Mouse (Mus musculus): ENCODE data around the gene Lrcol1. TPM values are rescaled to one million over a fixed set of nuclear protein-coding genes. Genes with fewer than 3 reads are reported as not detected.

Gene Lrcol1
- total and polyA plus RNA-seq, 3 experiments, result not detected

DNA sequence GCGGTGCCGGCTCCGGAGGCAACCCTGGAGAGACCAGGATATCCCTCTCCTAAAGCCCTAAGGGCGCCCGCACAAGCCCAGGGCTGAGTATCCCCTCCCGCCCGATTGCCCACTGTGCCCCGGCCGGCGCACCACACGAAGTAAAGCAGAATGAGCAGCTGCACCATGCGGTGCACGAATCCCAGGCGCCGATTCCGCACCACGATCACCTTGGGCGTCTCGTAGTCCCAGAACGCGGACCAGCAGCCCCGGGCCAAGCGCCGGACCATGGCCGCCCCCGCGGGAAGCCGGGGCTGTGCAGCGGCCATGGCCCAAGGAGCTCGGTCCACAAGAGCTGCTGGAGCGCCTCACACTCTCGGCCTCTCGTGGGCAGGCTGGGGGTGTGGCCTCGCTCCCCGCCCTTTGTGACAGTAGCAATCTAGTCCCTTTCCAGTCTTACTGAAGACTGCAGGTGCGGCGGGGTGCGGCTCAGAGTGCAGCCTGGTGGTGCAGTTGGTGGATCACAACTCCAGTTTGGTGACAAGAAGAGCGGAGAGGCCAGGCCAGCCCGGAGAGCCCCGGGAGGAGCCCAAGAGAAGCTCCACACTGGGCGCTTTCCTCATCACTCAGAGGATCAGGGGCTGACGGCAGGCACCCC lies 1.8 kb upstream of the Lrcol1 start, which contains the start of gene P2rx2:
P2rx2 (minus strand) TSS at position 565 of the 637 bp plus-strand sequence.
- Histone ChIP-seq H3K36me3 (ENCODE audit: control insufficient read depth in 1 of 2, insufficient read depth in 2 of 2, low read length in 2 of 2) (peaks cover 0 to 1% of the 10 kb centered on the region in 2 experiments; a peak in 2 of 4 replicates), H3K9ac (ENCODE audit: control insufficient read depth, low read depth, low read length, poor library complexity, severe bottlenecking) (no peak within 1 kb of the TSS), H3K27me3 (ENCODE audit: control insufficient read depth in 1 of 2, insufficient read depth in 2 of 2, low read length in 2 of 2) (no peaks in the 10 kb centered on the region), H3K79me2 (ENCODE audit: control insufficient read depth, insufficient read depth, low read length, poor library complexity) (no peaks in the 10 kb centered on the region), H3K4me1 (ENCODE audit: control insufficient read depth in 1 of 2, insufficient read depth in 2 of 2, low read length in 2 of 2) (0 out of 4 replicates have a peak, but pooled peaks cover 0 to 2% of the 10 kb centered on the region in 2 experiments), H3K27ac (ENCODE audit: control insufficient read depth, low read depth, low read length) (no peak within 1 kb of the TSS), H3K4me3 (ENCODE audit: control insufficient read depth in 1 of 2, insufficient read depth in 1 of 2, low read depth in 2 of 2, low read length in 2 of 2) (no peak within 1 kb of the TSS), H3K9me3 (replicated peaks; ENCODE audit: insufficient read depth, low read length) (no peaks in the 10 kb centered on the region)
- no peak for DNase-seq (ENCODE audit: low read depth, low spot score)
- TF ChIP-seq HCFC1 (IDR thresholded peaks at IDR 0.05; ENCODE audit: low read depth, low read length) (no peak), UBTF (IDR thresholded peaks at IDR 0.05; ENCODE audit: borderline replicate concordance, insufficient read depth, low read depth, low read length) (no peak)

DNA sequence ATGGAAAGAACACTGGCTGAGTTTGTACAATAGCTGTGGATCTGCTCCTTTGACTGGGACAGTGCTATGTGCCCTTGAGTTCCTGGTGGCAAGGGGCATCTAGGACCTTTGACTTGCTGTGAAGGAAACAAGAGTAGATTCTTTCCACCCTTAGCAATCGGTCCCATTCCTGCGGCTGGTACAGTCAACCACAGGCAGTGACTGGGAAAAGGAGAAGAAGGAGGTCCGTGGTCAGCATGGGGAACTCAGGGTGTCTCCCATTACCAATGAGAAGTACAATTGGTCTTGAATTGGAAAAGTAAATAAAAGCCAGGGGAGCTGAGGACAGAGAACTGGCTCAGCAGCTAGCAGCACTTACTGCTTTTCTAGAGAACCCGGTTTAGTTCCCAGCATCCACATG lies 1.0 kb downstream of the Lrcol1 start:
- DNase-seq (ENCODE audit: low read depth, low spot score), result no peak
- Histone ChIP-seq H3K79me2 (ENCODE audit: control insufficient read depth, insufficient read depth, low read length, poor library complexity) (no peaks in the 10 kb centered on the region), H3K27me3 (ENCODE audit: control insufficient read depth in 1 of 2, insufficient read depth in 2 of 2, low read length in 2 of 2) (no peaks in the 10 kb centered on the region), H3K9me3 (replicated peaks; ENCODE audit: insufficient read depth, low read length) (no peaks in the 10 kb centered on the region), H3K9ac (ENCODE audit: control insufficient read depth, low read depth, low read length, poor library complexity, severe bottlenecking) (no peak overlapping the region), H3K4me3 (ENCODE audit: control insufficient read depth in 1 of 2, insufficient read depth in 1 of 2, low read depth in 2 of 2, low read length in 2 of 2) (no peak overlapping the region), H3K27ac (ENCODE audit: control insufficient read depth, low read depth, low read length) (no peak overlapping the region), H3K4me1 (ENCODE audit: control insufficient read depth in 1 of 2, insufficient read depth in 2 of 2, low read length in 2 of 2) (no peaks in the 10 kb centered on the region), H3K36me3 (ENCODE audit: control insufficient read depth in 1 of 2, insufficient read depth in 2 of 2, low read length in 2 of 2) (no peaks in the 10 kb centered on the region)
- TF ChIP-seq MAZ (IDR thresholded peaks at IDR 0.05; ENCODE audit: low read depth, low read length) (no peak), MAFK (IDR thresholded peaks at IDR 0.05; ENCODE audit: borderline replicate concordance, low read depth, low read length) (no peak), TBP (IDR thresholded peaks at IDR 0.05; ENCODE audit: low read depth, low read length) (peak; percentile 88), JUND (IDR thresholded peaks at IDR 0.05; ENCODE audit: low read depth, low read length) (no peak)

DNA sequence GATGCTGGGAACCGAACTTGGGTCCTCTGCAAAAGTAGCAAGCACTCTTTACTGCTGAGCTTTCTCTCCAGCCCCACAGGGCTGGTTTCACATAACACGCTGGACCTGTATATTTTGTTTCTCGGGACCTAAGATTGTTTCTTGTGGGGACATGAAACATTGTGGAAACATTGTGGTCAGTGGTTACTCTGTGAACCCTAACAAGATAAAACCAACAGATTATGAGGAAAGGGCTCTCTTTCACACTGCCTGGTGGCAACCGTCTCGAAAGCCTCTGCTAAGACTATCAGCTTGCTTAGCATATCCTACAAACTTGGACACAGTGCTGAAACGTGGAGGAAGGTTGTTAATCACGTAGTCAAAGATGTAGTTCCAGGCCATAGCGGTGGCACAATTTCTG lies 2.5 kb downstream of the Lrcol1 start:
- H3K9me3 ChIP-seq (replicated peaks; ENCODE audit: insufficient read depth, low read length), result no peaks in the 10 kb centered on the region
- no peak for DNase-seq (ENCODE audit: low read depth, low spot score)
- no peak overlapping the region for H3K9ac ChIP-seq (ENCODE audit: control insufficient read depth, low read depth, low read length, poor library complexity, severe bottlenecking)
- H3K36me3 ChIP-seq (ENCODE audit: control insufficient read depth in 1 of 2, insufficient read depth in 2 of 2, low read length in 2 of 2), result no peaks in the 10 kb centered on the region
- H3K27ac ChIP-seq (ENCODE audit: control insufficient read depth, low read depth, low read length), result no peak overlapping the region
- H3K4me3 ChIP-seq (ENCODE audit: control insufficient read depth in 1 of 2, insufficient read depth in 1 of 2, low read depth in 2 of 2, low read length in 2 of 2), result no peak overlapping the region
- no peak for TF ChIP-seq MXI1 (IDR thresholded peaks at IDR 0.05; ENCODE audit: low read depth, low read length)
- TF ChIP-seq CHD1 (IDR thresholded peaks at IDR 0.05; ENCODE audit: low read depth, low read length), result no peak
- H3K27me3 ChIP-seq (ENCODE audit: control insufficient read depth in 1 of 2, insufficient read depth in 2 of 2, low read length in 2 of 2), result no peaks in the 10 kb centered on the region
- no peaks in the 10 kb centered on the region for H3K79me2 ChIP-seq (ENCODE audit: control insufficient read depth, insufficient read depth, low read length, poor library complexity)
- H3K4me1 ChIP-seq (ENCODE audit: control insufficient read depth in 1 of 2, insufficient read depth in 2 of 2, low read length in 2 of 2), result no peaks in the 10 kb centered on the region

DNA sequence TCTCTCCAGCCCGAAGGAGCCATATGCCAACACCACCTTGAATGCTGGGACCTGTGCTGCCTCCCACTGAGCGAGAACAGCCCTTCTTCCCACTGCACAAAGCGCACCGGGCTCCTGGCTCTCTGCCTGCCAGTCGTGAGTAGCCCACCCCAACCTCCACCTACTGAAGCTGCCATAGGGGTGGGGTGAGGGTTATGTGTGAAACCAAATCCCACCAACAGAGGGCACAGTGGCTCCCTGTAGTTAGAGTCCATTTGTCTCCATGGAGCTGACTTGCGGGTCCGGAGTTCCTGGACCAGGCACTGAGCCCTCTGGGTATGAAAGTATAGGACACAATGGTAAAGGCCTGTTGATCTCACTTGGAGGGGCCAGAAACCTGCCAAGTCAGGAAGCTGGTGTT lies 10.2 kb downstream of the Lrcol1 start:
- TF ChIP-seq SMC3 (IDR thresholded peaks at IDR 0.05; ENCODE audit: low read depth, low read length) (peak; percentile 48), RAD21 (IDR thresholded peaks at IDR 0.05; ENCODE audit: low read depth, low read length) (peak; percentile 19), CTCF (IDR thresholded peaks at IDR 0.05 in 2 of 3, conservative IDR thresholded peaks at IDR 0.05 in 1 of 3; ENCODE audit: control insufficient read depth in 1 of 3, insufficient read depth in 1 of 3, low read depth in 2 of 3, low read length in 3 of 3, poor library complexity in 1 of 3, severe bottlenecking in 1 of 3) (peak; percentile 52 to 62 (median 57)), EP300 (IDR thresholded peaks at IDR 0.05; ENCODE audit: low read depth in 1 of 2, low read length in 2 of 2) (no peak), ELF1 (IDR thresholded peaks at IDR 0.05; ENCODE audit: low read depth, low read length) (no peak)
- Histone ChIP-seq H3K79me2 (ENCODE audit: control insufficient read depth, insufficient read depth, low read length, poor library complexity) (no peaks in the 10 kb centered on the region), H3K9ac (ENCODE audit: control insufficient read depth, low read depth, low read length, poor library complexity, severe bottlenecking) (no peak overlapping the region), H3K27me3 (ENCODE audit: control insufficient read depth in 1 of 2, insufficient read depth in 2 of 2, low read length in 2 of 2) (no peaks in the 10 kb centered on the region), H3K27ac (ENCODE audit: control insufficient read depth, low read depth, low read length) (no peak overlapping the region), H3K4me1 (ENCODE audit: control insufficient read depth in 1 of 2, insufficient read depth in 2 of 2, low read length in 2 of 2) (no peaks in the 10 kb centered on the region), H3K9me3 (replicated peaks; ENCODE audit: insufficient read depth, low read length) (no peaks in the 10 kb centered on the region), H3K4me3 (ENCODE audit: control insufficient read depth in 1 of 2, insufficient read depth in 1 of 2, low read depth in 2 of 2, low read length in 2 of 2) (no peak overlapping the region), H3K36me3 (ENCODE audit: control insufficient read depth in 1 of 2, insufficient read depth in 2 of 2, low read length in 2 of 2) (no peaks in the 10 kb centered on the region)
- peak; percentile 61 for DNase-seq (ENCODE audit: low read depth, low spot score)
